Mouse (Mus musculus): Measurements from ENCODE around the gene BC034090. TPM values are rescaled to one million over a fixed set of nuclear protein-coding genes. Genes with fewer than 3 reads are reported as not detected.
"Not testable (repeated sequence)": the region's sequence is repeated elsewhere in the genome, so short reads cannot be mapped to it uniquely, and the experiment has no call there.

Gene BC034090
- polyA plus RNA-seq, 1 experiment, result 4.9 TPM

GRCm38 (mm10) chr1:155272953-155273352 is 28.7 kb upstream of the BC034090 start:
- no peak for TF ChIP-seq MAX (IDR thresholded peaks at IDR 0.05)
- TF ChIP-seq MYOG (IDR thresholded peaks at IDR 0.05; ENCODE audit: control insufficient read depth, extremely low read depth, insufficient read length), result no peak
- no peak for TF ChIP-seq MYOD1 (IDR thresholded peaks at IDR 0.05; ENCODE audit: control insufficient read depth, insufficient read length, low read depth)
- no peak for TF ChIP-seq CEBPB (IDR thresholded peaks at IDR 0.05; ENCODE audit: low read depth)
- no peak for TF ChIP-seq CTCF (IDR thresholded peaks at IDR 0.05; ENCODE audit: control insufficient read depth, insufficient read depth, insufficient read length)
- TF ChIP-seq USF1 (IDR thresholded peaks at IDR 0.05; ENCODE audit: low read depth), result no peak
- TF ChIP-seq FOSL1 (IDR thresholded peaks at IDR 0.05; ENCODE audit: insufficient read depth, low read length, poor library complexity, severe bottlenecking), result no peak
- Histone ChIP-seq H3K27me3 (ENCODE audit: control insufficient read depth, insufficient read depth, insufficient read length) (no peaks in the 10 kb centered on the region), H3K79me2 (ENCODE audit: control insufficient read depth, insufficient read depth) (no peaks in the 10 kb centered on the region), H3ac (ENCODE audit: control insufficient read depth, insufficient read length, low read depth) (no peak overlapping the region), H3K79me3 (ENCODE audit: low read depth) (no peaks in the 10 kb centered on the region), H3K4me3 (ENCODE audit: insufficient read depth, poor library complexity, severe bottlenecking) (no peak overlapping the region), H3K36me3 (ENCODE audit: control insufficient read depth, insufficient read depth) (no peaks in the 10 kb centered on the region)

GRCm38 (mm10) chr1:155262496-155262895 is 18.3 kb upstream of the BC034090 start:
- H3K79me2 ChIP-seq (ENCODE audit: control insufficient read depth, insufficient read depth); H3K27me3 ChIP-seq (ENCODE audit: control insufficient read depth, insufficient read depth, insufficient read length): not testable (repeated sequence)

GRCm38 (mm10) chr1:155254309-155254708 is 10.1 kb upstream of the BC034090 start:
- H3ac ChIP-seq (ENCODE audit: control insufficient read depth, insufficient read length, low read depth), result no peak overlapping the region
- no peaks in the 10 kb centered on the region for H3K79me3 ChIP-seq (ENCODE audit: low read depth)
- H3K4me3 ChIP-seq (ENCODE audit: insufficient read depth, poor library complexity, severe bottlenecking), result no peak overlapping the region
- H3K36me3 ChIP-seq (ENCODE audit: control insufficient read depth, insufficient read depth), result no peaks in the 10 kb centered on the region
- H3K79me2 ChIP-seq (ENCODE audit: control insufficient read depth, insufficient read depth), result no peaks in the 10 kb centered on the region
- H3K27me3 ChIP-seq (ENCODE audit: control insufficient read depth, insufficient read depth, insufficient read length), result peaks cover 4% of the 10 kb centered on the region
- TF ChIP-seq CTCF (IDR thresholded peaks at IDR 0.05; ENCODE audit: control insufficient read depth, insufficient read depth, insufficient read length), result no peak
- no peak for TF ChIP-seq MAX (IDR thresholded peaks at IDR 0.05)
- no peak for TF ChIP-seq MYOD1 (IDR thresholded peaks at IDR 0.05; ENCODE audit: control insufficient read depth, insufficient read length, low read depth)
- TF ChIP-seq USF1 (IDR thresholded peaks at IDR 0.05; ENCODE audit: low read depth), result no peak
- TF ChIP-seq FOSL1 (IDR thresholded peaks at IDR 0.05; ENCODE audit: insufficient read depth, low read length, poor library complexity, severe bottlenecking), result no peak
- TF ChIP-seq CEBPB (IDR thresholded peaks at IDR 0.05; ENCODE audit: low read depth), result no peak
- TF ChIP-seq MYOG (IDR thresholded peaks at IDR 0.05; ENCODE audit: control insufficient read depth, extremely low read depth, insufficient read length), result no peak

More at GRCm38 (mm10) chr1:155262496-155262895, 18.3 kb upstream of the BC034090 start:
- H3K79me3 ChIP-seq (ENCODE audit: low read depth); H3K36me3 ChIP-seq (ENCODE audit: control insufficient read depth, insufficient read depth); H3K4me3 ChIP-seq (ENCODE audit: insufficient read depth, poor library complexity, severe bottlenecking); H3ac ChIP-seq (ENCODE audit: control insufficient read depth, insufficient read length, low read depth): not testable (repeated sequence)

- Histone ChIP-seq H3ac (ENCODE audit: control insufficient read depth, insufficient read length, low read depth) (no peak overlapping the region), H3K4me3 (ENCODE audit: insufficient read depth, poor library complexity, severe bottlenecking) (no peak overlapping the region), H3K79me3 (ENCODE audit: low read depth) (no peaks in the 10 kb centered on the region), H3K79me2 (ENCODE audit: control insufficient read depth, insufficient read depth) (no peaks in the 10 kb centered on the region), H3K36me3 (ENCODE audit: control insufficient read depth, insufficient read depth) (no peaks in the 10 kb centered on the region), H3K27me3 (ENCODE audit: control insufficient read depth, insufficient read depth, insufficient read length) (peaks cover 4% of the 10 kb centered on the region)
- no peak for TF ChIP-seq FOSL1 (IDR thresholded peaks at IDR 0.05; ENCODE audit: insufficient read depth, low read length, poor library complexity, severe bottlenecking)
- TF ChIP-seq CEBPB (IDR thresholded peaks at IDR 0.05; ENCODE audit: low read depth), result no peak
- TF ChIP-seq MYOD1 (IDR thresholded peaks at IDR 0.05; ENCODE audit: control insufficient read depth, insufficient read length, low read depth), result no peak
- TF ChIP-seq USF1 (IDR thresholded peaks at IDR 0.05; ENCODE audit: low read depth), result no peak
- no peak for TF ChIP-seq MAX (IDR thresholded peaks at IDR 0.05)
- TF ChIP-seq MYOG (IDR thresholded peaks at IDR 0.05; ENCODE audit: control insufficient read depth, extremely low read depth, insufficient read length), result no peak
- no peak for TF ChIP-seq CTCF (IDR thresholded peaks at IDR 0.05; ENCODE audit: control insufficient read depth, insufficient read depth, insufficient read length)
Observed at GRCm38 (mm10) chr1:155253126-155253525, 8.9 kb upstream of the BC034090 start.

GRCm38 (mm10) chr1:155252631-155253121 is 8.4 kb upstream of the BC034090 start:
- Histone ChIP-seq H3K27me3 (ENCODE audit: control insufficient read depth, insufficient read depth, insufficient read length) (peaks cover 4% of the 10 kb centered on the region), H3K79me3 (ENCODE audit: low read depth) (no peaks in the 10 kb centered on the region), H3K79me2 (ENCODE audit: control insufficient read depth, insufficient read depth) (no peaks in the 10 kb centered on the region), H3K36me3 (ENCODE audit: control insufficient read depth, insufficient read depth) (no peaks in the 10 kb centered on the region), H3ac (ENCODE audit: control insufficient read depth, insufficient read length, low read depth) (no peak overlapping the region), H3K4me3 (ENCODE audit: insufficient read depth, poor library complexity, severe bottlenecking) (no peak overlapping the region)
- TF ChIP-seq MYOD1 (IDR thresholded peaks at IDR 0.05; ENCODE audit: control insufficient read depth, insufficient read length, low read depth) (no peak), MAX (IDR thresholded peaks at IDR 0.05) (no peak), USF1 (IDR thresholded peaks at IDR 0.05; ENCODE audit: low read depth) (no peak), FOSL1 (IDR thresholded peaks at IDR 0.05; ENCODE audit: insufficient read depth, low read length, poor library complexity, severe bottlenecking) (no peak), MYOG (IDR thresholded peaks at IDR 0.05; ENCODE audit: control insufficient read depth, extremely low read depth, insufficient read length) (no peak), CEBPB (IDR thresholded peaks at IDR 0.05; ENCODE audit: low read depth) (no peak), CTCF (IDR thresholded peaks at IDR 0.05; ENCODE audit: control insufficient read depth, insufficient read depth, insufficient read length) (no peak)

- Histone ChIP-seq H3K36me3 (ENCODE audit: control insufficient read depth, insufficient read depth) (no peaks in the 10 kb centered on the region), H3K4me3 (ENCODE audit: insufficient read depth, poor library complexity, severe bottlenecking) (no peak overlapping the region), H3K27me3 (ENCODE audit: control insufficient read depth, insufficient read depth, insufficient read length) (peaks cover 4% of the 10 kb centered on the region), H3K79me3 (ENCODE audit: low read depth) (no peaks in the 10 kb centered on the region), H3ac (ENCODE audit: control insufficient read depth, insufficient read length, low read depth) (no peak overlapping the region), H3K79me2 (ENCODE audit: control insufficient read depth, insufficient read depth) (no peaks in the 10 kb centered on the region)
- TF ChIP-seq CTCF (IDR thresholded peaks at IDR 0.05; ENCODE audit: control insufficient read depth, insufficient read depth, insufficient read length) (no peak), CEBPB (IDR thresholded peaks at IDR 0.05; ENCODE audit: low read depth) (no peak)
Observed at GRCm38 (mm10) chr1:155251596-155251995, 7.4 kb upstream of the BC034090 start.

All from C2C12 (cell line).